Mouse (Mus musculus): ENCODE data around the gene Oxt.

- TF ChIP-seq CTCF (conservative IDR thresholded peaks at IDR 0.05; ENCODE audit: low read length) (no peak), POU5F1 (IDR thresholded peaks at IDR 0.05; ENCODE audit: borderline replicate concordance, low read length) (no peak)
These were observed 7.1 kb upstream of the Oxt start for GRCm38 (mm10) chr2:130568921-130569320.

Measured in E14TG2a.4 (cell line).